Mouse (Mus musculus): ENCODE data around the gene Gm20736.
"Not testable (repeated sequence)": the region's sequence is repeated elsewhere in the genome, so short reads cannot be mapped to it uniquely, and the experiment has no call there.

Gene Gm20736

DNA sequence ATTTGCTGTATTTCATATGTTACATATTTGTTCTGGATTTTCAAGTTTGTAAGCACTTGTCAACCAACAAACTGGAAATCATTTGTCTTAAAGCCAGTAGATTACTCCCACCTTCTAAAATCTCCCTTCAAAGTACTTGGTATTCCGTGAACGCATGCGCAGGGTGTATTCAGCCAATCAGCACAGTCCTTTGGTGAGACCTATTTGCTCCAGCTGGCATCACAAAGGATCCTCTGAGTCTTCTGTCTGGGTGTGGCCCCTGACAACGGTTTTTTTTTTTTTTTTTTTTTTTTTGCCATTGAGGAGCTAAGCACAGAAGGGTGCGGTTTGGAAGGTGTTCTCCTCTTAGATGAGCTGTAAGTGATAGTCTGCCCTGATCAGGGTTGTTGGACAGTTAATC lies at the start of gene Gm20736:
Gm20736 (plus strand) TSS at position 301 of the 400 bp plus-strand sequence.
- DNase-seq (ENCODE audit: low spot score in 2 of 2), result not testable (repeated sequence)
